9 mouse cellular contexts compared by ENCODE assay signal in the genomic region with DNA sequence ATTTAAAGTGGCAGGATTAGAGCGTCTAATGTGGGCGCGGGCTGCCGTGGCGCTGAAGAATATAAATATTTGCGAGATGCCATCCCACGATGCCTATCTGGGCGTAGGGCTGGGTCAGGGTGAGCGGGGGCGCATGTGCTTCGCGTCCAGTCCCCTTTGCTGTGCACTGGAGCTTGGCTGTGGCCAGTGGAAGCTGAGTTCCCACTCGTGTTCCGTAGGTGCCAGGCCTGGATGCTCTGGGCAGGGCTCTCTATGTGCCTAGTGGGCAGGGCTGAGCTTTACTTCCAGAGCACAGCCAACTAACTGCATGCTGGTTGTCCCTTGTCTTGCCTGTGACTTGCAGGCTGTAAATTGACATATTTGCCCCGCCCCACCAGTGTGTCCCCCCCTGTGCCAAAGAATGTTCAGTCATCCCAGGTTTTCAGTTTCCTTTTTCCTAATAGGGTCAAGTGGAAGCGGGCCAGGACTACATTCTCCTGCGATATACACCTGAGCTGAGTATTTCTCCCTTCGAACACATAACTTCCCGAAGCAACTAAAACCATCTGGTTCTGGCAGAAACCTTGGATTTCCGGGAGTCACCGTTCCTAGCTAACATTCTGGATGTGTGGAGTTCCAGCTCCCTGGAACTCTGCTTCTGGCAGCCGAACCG. TPM values are rescaled to one million over a fixed set of nuclear protein-coding genes. Genes with fewer than 3 reads are reported as not detected.
DNase-seq lines count a peak whose midpoint lies in the region; ATAC-seq lines count a peak whose summit lies in the region.
"Had no signal": no experiment of that assay in that cellular context is flagged by ENCODE, and none has a peak within 500 bp of the region (broad histone marks: within the 10 kb centered on the region; RNA-seq: fewer than 3 reads in every experiment).

No protein-coding gene starts in this region.

- no peaks in the 10 kb centered on the region for H3K36me3 ChIP-seq in heart, embryonic 13.5 days
- no peaks in the 10 kb centered on the region for H3K36me3 ChIP-seq in limb, embryonic 15.5 days

- peaks cover 100% of the 10 kb centered on the region for H3K27me3 ChIP-seq in heart, embryonic 13.5 days (replicated peaks)
- peaks cover 97% of the 10 kb centered on the region for H3K27me3 ChIP-seq in limb, embryonic 15.5 days

- DNase-seq in heart, postnatal 25 days (ENCODE audit: low spot score): no peak
- DNase-seq in embryo, embryonic 10 days (ENCODE audit: low spot score): peak; percentile 27
- peak; percentile 75 for DNase-seq in kidney, adult 11 months
- no peak for DNase-seq in gastrocnemius, postnatal 14 days
- DNase-seq in natural killer cell, adult 2 months (ENCODE audit: low spot score in 2 of 2): no peak
- no peak for DNase-seq in urinary bladder, adult 18-20 months (ENCODE audit: low spot score in 2 of 2)
- DNase-seq: cerebellum, adult 2 months had no signal

- H3K9me3 ChIP-seq in heart, embryonic 13.5 days: no peaks in the 10 kb centered on the region
- no peaks in the 10 kb centered on the region for H3K9me3 ChIP-seq in limb, embryonic 15.5 days

- H3K9ac ChIP-seq in heart, embryonic 13.5 days: no peak overlapping the region
- no peak overlapping the region for H3K9ac ChIP-seq in limb, embryonic 15.5 days

- H3K4me1 ChIP-seq in heart, embryonic 13.5 days: peaks cover 21% of the 10 kb centered on the region
- peaks cover 34% of the 10 kb centered on the region for H3K4me1 ChIP-seq in limb, embryonic 15.5 days

- ATAC-seq in heart, embryonic 13.5 days (ENCODE audit: extremely low read depth, insufficient number of reproducible peaks, low FRiP score, low TSS enrichment): no peak
- ATAC-seq in limb, embryonic 15.5 days (ENCODE audit: insufficient number of reproducible peaks, low FRiP score, low TSS enrichment, low read depth): no peak

- peak overlapping the region; percentile 29 for H3K4me2 ChIP-seq in heart, embryonic 13.5 days
- peak overlapping the region; percentile 38 for H3K4me2 ChIP-seq in limb, embryonic 15.5 days

- H3K27ac ChIP-seq in heart, embryonic 13.5 days (replicated peaks): no peak overlapping the region
- H3K27ac ChIP-seq in limb, embryonic 15.5 days: peak overlapping the region; percentile 39; the same call in 1 of the 2 replicates

- intact Hi-C loops in heart, postnatal 25 days (cut with DNase I): no loop called here
- intact Hi-C loops in gastrocnemius, postnatal 14 days (cut with DNase I; ENCODE audit: low total_unique reads): no loop called here

- WGBS in heart, embryonic 13.5 days: 1% methylated on average over 23 of the region's 23 CpGs
- 6% methylated on average over 23 of the region's 23 CpGs for WGBS in limb, embryonic 15.5 days

- H3K4me3 ChIP-seq in heart, embryonic 13.5 days: peak overlapping the region; percentile 9; the same call in 1 of the 2 replicates
- peak overlapping the region; percentile 21 for H3K4me3 ChIP-seq in limb, embryonic 15.5 days

RNA-seq across cellular contexts. Expression of a gene that starts 9.4 kb away (rescaled TPM):
- polyA plus RNA-seq in heart, embryonic 13.5 days (2015; fragmentation: Nextera tagmentation; extraction: Ambion mirVana): not detected in 2 replicates
- total RNA-seq in heart, postnatal 25 days (2021): not detected
- polyA plus RNA-seq in limb, embryonic 15.5 days (2015; fragmentation: Nextera tagmentation; extraction: Ambion mirVana): 11.0 and 12.2 TPM in 2 replicates
- total RNA-seq in gastrocnemius, postnatal 14 days (2021): 1 to 10 TPM in 1 of 2 experiments, under 1 TPM in 1; 0.66 to 1.2 TPM

Comparison
In these comparisons a context has a peak if more than half of its experiments do, and no peak if none do; other contexts are left out.
1. DNase-seq: peak in embryo, embryonic 10 days (single experiment) and kidney, adult 11 months (single experiment); none in heart, postnatal 25 days (single experiment), gastrocnemius, postnatal 14 days (single experiment), natural killer cell, adult 2 months (0 of 2) and urinary bladder, adult 18-20 months (0 of 2).